Mouse (Mus musculus) frontal cortex, adult 2 months (tissue): Measurements from ENCODE around the gene Tmem192. TPM values are rescaled to one million over a fixed set of nuclear protein-coding genes. Genes with fewer than 3 reads are reported as not detected.
"Not testable (repeated sequence)": the region's sequence is repeated elsewhere in the genome, so short reads cannot be mapped to it uniquely, and the experiment has no call there.

Experiments
- DNase-seq, 2 experiments: peaks; one replicate each; pipeline ENCODE4 v3.0.0; 2022; ENCODE audit warnings: low spot score in 1 of 2; ENCODE audit errors: extremely low spot score in 1 of 2
- polyA plus RNA-seq: library from polyadenylated mRNA; depleted of rRNA; stranded (reverse); fragments of >200 nt; gene quantifications from 2 replicates; pipeline ENCODE4 v1.2.3, GENCODE M21; 2012; rRNA removed

The Tmem192 gene
- polyA plus RNA-seq, 1 experiment: 26.3 TPM

DNA sequence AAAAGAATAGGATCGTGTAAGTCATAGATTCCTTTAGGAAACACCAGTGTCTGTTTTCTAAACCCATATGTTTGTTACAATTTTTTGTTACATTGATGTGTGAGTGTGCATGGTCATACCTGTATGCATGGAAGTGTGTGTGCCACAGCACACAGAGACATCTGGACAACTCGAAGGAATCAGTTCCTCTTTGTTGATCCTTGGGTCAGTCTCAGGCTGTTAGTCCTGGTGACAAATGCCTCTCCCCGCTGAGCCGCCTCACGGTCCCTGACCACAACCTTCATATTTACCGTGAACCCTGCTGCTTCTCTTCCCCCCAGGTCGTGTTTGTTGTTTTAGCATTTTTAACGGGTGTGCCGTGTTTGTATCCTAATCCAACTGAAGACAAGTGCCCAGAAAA lies 12.0 kb downstream of the Tmem192 start:
- no peak for DNase-seq

DNA sequence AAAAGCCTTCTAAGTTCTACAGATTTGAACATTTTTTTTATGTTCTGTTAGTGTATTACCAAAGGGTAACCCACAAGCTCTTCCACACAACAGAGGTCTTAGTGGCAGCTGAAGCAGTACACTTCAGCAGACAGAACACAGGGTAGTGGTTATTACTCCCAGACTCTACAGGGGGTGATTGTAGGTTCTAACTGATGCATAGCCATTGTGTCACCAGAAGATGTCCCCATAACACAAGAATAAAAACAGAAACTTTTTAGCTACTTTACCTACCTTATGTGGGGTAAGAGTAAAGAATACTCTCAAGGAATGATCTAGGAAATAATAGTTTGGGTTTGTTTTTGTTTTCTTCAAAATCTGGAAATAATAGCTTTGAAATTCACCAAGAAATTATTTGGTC lies 15.9 kb downstream of the Tmem192 start:
- DNase-seq: no peak

DNA sequence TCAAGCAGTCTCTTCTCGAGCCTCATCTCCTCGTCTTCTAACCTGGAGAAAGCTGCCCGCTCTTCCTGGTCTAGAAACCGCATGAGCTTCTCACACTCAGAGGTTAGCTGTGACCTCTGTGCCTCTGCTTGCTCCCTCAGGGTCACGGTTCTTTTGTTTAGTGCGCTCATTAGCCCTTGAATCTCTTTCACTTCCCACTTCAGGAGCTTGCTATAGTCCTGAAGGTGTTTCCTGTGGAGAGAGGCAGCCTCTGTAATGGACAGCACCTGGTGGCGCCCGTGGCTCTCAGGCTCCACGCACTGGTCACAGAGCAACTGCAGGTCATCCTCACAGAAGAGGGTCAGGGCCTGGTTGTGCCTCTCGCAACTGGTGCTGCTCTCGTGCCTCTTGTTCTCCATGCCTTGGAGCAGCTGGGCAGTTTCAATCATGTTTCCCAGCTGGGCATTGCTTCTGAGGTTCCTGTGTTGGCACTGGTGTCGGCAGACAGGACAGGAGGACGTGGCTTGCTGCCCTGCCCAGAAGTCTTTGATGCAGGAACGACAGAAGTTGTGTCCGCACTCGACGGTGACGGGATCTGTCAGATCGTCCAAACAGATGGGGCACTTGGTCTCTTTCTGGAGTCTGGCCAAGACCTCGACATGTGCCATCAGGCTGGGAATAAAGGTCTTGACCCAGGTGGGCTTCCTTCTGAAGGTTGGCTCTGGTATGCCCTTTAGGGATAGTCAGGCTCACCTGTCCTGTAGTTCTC lies 36.3 kb downstream of the Tmem192 start:
- DNase-seq: no peak

DNA sequence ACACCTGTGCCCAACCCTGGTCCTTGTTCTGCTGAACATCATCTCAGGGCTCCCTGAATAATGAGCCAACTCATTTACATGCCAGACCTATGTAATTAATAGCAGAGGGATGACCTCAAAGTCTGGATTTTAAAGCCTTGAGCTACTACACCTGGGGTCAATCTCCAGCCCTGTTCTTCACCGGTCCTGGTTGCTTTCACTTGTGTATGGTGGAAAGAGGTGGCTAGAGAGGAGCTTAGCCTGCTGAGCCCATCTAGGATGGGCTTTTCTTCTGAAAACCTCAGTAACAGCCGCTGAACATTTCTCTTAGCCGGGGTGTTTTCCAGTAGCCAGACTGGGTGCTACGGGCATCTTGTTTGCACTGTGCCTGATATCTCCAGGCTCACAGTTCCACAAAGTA lies 40.7 kb downstream of the Tmem192 start, which contains the start of gene Trim75:
TSS of gene Trim75 (minus strand) at position 101 of the 400 bp plus-strand sequence.
- DNase-seq: no peak

GRCm38 (mm10) chr8:64998806-64999365 lies 51.9 kb downstream of the Tmem192 start:
- no peak for DNase-seq

DNA sequence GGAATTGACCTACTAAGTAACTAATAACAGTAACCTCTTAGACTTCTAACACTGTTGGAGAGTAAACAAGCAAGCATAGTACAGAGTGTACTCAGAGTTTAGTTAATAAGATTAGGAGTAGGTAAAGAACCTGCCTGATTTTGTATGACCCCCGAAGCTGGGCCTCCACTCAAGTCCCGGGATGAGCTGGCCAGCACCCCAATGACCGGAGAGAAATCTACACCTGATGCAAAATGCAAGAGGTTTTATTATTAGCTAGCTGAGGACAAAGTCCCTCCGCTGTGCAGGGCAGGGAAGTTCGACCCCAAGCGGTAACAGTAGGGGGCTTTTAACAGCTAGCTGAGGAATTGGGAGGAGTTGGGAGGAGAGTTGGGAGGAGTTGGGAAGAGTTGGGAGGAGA lies 60.6 kb downstream of the Tmem192 start:
- DNase-seq: not testable (repeated sequence)

DNA sequence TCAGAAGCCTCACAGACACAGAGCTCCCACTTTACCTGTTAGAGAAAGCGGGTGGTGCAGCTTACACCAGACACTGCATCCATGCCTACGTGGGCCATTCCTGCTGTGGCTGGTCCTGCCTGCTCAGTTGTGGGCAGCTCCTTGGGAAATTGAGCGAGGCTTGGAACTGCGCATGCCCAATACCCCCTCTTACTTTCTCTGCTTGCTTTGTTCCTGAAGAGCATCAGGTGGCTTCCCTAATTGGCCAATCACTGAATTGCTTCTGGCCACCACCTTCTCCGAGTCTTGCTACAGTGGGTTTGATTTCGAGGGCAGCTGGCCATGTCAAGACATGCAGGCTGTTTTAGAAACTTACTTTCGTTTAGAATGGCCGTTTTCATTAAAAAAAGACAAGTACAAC lies 71.4 kb downstream of the Tmem192 start, which contains the start of the genes Trim61 and Trim60:
TSS of gene Trim61 (minus strand) at position 101 of the 400 bp plus-strand sequence.
TSS of gene Trim60 (minus strand) at position 162 of the 400 bp plus-strand sequence.
- DNase-seq: no peak

Other genes starting within 250 kb of the Tmem192 start
- 92.8 and 117 TPM in 2 replicates for gene Msmo1, start 213.4 kb upstream of the Tmem192 start, polyA plus RNA-seq
- 107 and 113 TPM in 2 replicates for gene Klhl2, start 97.2 kb upstream of the Tmem192 start, polyA plus RNA-seq
- gene Trim75, start 40.6 kb downstream of the Tmem192 start, polyA plus RNA-seq: not detected in 2 replicates
- gene Trim61, start 71.3 kb downstream of the Tmem192 start, polyA plus RNA-seq: not detected in 2 replicates
- not detected in 2 replicates for gene Trim60, start 71.4 kb downstream of the Tmem192 start, polyA plus RNA-seq
- gene Apela, start 90.2 kb downstream of the Tmem192 start, polyA plus RNA-seq: 0.23 and 0.34 TPM in 2 replicates
- gene Gm10663, start 127.8 kb downstream of the Tmem192 start, polyA plus RNA-seq: not detected in 2 replicates
- not detected in 2 replicates for gene BC030870, start 182.4 kb downstream of the Tmem192 start, polyA plus RNA-seq